Mouse (Mus musculus) ovary, adult 18-20 months (tissue): Measurements from ENCODE around the gene Ccdc28b.

ENCODE experiments used
- DNase-seq: peaks from one replicate; pipeline ENCODE4 v3.0.0; 2022; ENCODE audit warnings: low spot score, mixed read lengths

Ccdc28b gene

DNA sequence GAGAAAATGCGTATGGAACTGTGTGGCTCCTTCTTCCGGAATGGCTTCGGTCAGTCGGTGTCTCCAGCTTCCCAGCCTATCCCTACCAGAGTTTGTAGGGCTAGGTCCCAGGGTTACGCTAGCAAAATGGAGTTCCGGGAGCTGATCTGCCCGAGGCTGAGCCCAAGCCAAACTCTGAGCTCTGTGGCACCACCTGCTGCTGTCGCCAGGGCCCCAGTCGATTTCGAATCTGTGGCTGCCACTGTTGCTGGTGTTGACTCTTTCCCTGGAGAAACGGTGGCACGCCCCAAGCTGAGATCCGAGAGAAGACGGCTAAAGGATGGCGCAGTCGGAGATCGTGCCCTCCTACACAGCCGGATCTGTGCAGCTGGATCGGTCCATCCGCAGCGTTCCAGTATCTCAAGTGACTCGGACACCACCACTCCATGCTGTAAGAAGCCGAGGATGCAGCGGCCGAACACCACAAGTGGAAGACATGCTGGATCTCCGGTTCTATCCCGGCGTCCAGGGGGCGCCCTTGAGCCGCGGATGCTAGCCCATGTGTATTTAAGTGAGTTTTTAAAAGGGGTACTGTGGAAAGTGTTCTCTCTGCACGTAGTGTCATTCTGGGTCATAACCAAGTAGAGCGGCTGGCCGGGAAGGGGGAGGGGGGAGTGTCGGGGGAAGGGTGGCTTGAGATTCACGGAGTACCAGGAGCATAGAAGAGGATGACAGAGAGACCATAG, 38.7 kb downstream of the Ccdc28b start:
- peak; percentile 64 for DNase-seq

DNA sequence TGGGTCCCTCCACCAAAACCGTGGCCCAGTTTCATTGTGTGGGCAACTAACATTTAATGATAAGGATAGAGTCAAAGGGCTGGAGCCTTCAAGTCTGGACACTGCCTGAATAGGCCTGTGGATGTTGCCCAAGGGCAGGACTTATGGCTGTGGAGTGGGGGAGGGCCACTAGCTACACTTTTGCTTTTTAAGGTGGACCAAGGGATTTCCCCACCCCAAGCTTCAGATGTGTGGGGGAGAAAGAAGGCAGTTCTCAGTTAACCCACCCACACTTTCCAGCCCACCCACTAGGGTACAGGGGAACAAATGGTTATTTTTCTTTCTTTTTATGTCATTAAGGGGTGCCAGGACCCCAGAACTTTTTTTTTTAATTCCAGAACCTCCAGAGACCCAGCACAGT, 39.4 kb downstream of the Ccdc28b start:
- DNase-seq = no peak

GRCm38 (mm10) chr4:129582251-129582650, 41.5 kb downstream of the Ccdc28b start:
- DNase-seq = no peak

- DNase-seq = no peak
These were observed 43.4 kb downstream of the Ccdc28b start for GRCm38 (mm10) chr4:129580347-129580746.

- no peak for DNase-seq
These were observed 45.3 kb downstream of the Ccdc28b start, which contains the start of gene Fam167b for GRCm38 (mm10) chr4:129578466-129578865. Gene Fam167b (minus strand): TSS chr4:129578549.

- DNase-seq = no peak
These were observed 46.1 kb downstream of the Ccdc28b start for GRCm38 (mm10) chr4:129577688-129578087.

DNA sequence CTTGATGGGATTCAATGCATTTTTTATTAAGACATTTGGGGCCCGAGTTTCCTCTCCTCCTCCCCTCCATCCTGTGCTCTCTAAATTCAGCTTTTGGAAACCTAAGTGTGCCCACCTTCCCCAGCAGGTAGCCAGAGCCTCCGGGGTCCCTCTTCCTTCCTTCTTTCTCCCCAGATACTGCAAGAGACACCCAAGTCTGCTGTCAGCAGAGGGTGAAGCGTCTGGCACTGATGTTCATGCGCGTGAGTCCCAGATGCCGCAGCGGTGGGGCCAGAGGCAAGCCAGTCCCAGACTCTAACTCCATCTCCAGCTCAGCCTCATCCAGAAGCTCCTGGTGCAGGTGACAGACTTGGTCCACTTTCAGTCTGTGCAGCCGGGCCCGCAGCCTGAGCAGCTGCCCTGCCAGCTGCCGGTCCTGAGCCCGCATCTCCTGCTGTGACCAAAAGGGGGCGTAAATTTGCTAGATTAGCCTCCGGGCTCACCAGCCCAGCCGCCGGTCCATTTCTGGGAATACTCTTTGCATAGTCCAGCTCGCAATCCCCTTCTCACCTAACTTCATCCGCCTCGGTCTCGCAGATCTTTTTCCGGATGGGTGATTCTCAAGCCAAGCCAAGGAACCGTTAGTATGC, 46.8 kb downstream of the Ccdc28b start:
- peak; percentile 37 for DNase-seq

DNA sequence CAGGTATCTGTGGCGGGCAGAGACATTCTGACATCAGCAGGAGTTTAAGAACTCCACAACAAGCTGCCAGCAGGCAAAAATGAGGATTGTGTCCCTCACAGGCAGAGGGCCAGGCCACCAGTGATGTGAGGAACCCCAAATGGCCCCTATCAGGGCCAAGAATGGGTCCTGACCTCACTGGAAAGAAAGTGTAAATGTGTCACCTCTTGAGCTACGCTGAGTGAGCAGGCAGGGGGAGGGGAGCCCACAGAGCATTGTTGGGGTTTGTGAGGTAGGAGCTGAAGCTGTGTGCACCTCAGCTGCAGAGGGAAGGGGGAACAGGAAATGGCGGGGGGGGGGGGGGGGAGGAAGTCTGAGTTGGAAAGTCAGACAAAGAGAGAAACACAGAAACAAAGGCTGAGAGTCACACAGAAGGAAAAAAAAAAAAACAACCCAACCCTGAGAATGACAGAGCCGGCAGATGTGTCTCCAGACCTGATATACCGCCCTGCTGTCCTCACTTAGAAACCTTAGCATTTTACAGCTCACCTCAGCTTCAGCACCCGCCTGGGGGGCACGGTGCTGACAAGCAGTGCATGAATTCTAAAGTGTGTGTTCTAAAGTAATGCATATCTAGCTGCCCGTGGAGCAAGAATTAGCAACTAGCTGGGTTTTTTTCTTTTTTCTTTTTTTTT, 48.4 kb downstream of the Ccdc28b start:
- no peak for DNase-seq

DNA sequence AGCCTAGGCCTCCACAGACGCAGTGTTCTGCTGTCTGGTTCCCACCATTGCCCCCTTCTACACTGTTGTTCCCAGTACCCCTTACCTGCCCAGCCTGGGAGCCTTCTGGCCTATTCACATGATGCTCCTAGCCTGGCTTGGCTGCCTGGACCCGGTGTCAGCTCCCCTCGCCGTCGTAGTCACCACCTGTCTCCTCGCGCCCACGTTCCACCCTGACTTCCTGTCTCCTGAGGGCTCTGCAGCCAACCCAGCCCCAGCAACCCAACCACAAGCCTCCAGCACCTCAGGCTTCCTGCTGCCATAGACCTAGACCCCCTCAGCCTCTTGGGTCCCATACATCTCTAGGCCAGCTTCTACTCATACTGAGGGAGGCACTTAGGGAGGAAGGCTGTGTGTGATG, 50.3 kb downstream of the Ccdc28b start, which contains the start of gene Lck:
TSS of gene Lck (minus strand) at position 212 of the 400 bp plus-strand sequence.
- DNase-seq = no peak

DNA sequence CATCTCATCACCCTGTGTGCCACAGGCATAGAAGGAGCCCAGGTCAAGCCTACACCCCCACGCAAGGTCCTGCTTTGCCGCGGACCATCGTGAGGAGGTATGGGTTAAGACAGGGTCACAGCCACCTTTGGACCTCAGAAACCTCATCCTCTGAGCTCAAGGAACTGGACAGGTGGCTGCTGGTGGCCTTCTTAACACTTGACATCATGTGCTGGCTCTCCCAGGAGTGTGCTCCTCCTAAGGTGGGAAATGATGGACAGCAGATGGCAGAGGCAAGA, 50.7 kb downstream of the Ccdc28b start:
- no peak for DNase-seq

DNA sequence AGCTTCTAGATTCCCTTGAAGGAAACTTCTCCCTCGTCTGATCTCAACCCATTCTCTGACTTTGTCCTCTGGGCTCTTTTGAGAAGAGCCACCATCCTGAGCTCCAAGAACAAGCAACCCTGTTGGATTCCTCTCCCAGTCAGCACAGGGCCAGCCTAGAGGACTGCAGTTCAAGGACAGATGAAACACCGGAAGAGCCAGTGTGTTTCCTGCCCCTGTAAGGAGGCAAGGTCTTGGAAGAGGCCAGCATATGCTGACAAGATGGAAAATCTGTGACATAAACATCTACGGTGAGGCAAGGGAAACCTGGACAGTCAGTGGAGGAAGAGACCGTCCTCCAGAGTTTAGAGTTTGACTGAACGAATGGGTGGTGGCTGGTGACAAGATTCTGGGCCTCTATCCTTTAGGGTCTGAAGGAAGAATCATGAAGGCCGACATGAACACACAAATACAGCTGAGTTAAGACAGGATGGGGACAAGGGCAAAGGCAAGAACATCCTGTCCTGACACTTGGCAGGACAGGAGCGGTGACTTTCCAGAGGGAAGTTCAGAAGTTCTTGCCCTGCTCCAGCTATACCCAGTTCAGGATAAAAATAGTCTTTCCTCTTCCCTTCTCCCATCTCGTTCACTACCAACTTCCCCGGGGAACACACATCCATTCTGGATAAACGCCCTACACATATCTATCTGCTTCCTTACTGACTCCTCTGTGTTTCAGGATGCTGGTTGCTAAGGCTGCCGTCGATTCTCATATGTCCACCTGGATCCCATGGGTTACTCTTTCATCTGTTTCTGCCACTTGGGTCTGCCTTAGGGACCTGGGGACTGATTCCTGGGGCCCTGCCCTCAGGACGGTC, 51.3 kb downstream of the Ccdc28b start:
- no peak for DNase-seq

GRCm38 (mm10) chr4:129571551-129572084, 52.1 kb downstream of the Ccdc28b start:
- DNase-seq = no peak

DNA sequence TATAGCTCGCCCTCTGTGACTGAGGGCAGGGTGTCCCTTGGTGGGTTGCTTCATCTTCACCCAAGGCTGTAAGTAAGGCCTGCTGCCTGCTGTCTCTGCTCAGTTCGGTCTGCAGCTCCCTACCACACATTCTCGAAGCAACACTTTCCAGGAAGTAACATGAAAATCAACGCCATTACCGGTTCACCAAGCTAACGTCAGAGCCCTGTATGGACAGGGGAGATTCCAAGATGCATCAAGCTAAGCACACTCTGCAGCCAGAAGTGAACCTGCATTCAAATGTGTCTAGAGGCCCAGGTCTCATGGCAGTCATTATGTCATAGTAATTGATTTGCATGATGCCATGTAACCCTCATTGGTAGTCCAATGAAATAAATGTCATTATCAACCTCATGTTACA, 53.7 kb downstream of the Ccdc28b start:
- DNase-seq = no peak
